Mouse (Mus musculus) inflammation-experienced regulatory T-cells, adult 16 weeks (primary cell): Measurements from ENCODE around the gene Caps2. TPM values are rescaled to one million over a fixed set of nuclear protein-coding genes. Genes with fewer than 3 reads are reported as not detected.

Experiments
- polyA plus RNA-seq: library from polyadenylated mRNA; unstranded; fragments of 100-300 nt; shearing (Covaris generic); gene quantifications from one replicate; pipeline ENCODE4 v1.2.1, GENCODE M21; 2017

Gene Caps2
- 0.17 TPM for polyA plus RNA-seq

GRCm38 (mm10) chr10:112163168-112163766, at the start of gene Caps2:
Gene Caps2, plus strand, starts transcription at chr10:112163621.

GRCm38 (mm10) chr10:112159882-112160560, 3.4 kb upstream of the Caps2 start, which contains the start of gene Glipr1l3:
Gene Glipr1l3, minus strand, starts transcription at chr10:112160327.

Other genes starting within 250 kb of the Caps2 start
- 57.2 TPM for gene Krr1, start 191.0 kb upstream of the Caps2 start, polyA plus RNA-seq
- 142 TPM for gene Glipr1, start 161.0 kb upstream of the Caps2 start, polyA plus RNA-seq
- not detected for gene Glipr1l1, start 103.4 kb upstream of the Caps2 start, polyA plus RNA-seq
- not detected for gene Glipr1l2, start 80.3 kb upstream of the Caps2 start, polyA plus RNA-seq
- gene Glipr1l3, start 3.3 kb upstream of the Caps2 start, polyA plus RNA-seq: not detected
- gene Kcnc2, start 107.5 kb downstream of the Caps2 start, polyA plus RNA-seq: not detected